Mouse (Mus musculus) midbrain, postnatal 0 days (tissue): ENCODE measurements around the gene Suclg1. TPM values are rescaled to one million over a fixed set of nuclear protein-coding genes. Genes with fewer than 3 reads are reported as not detected.
A peak's percentile ranks its signal among the peaks of the same experiment; 100 is the strongest.

ENCODE experiments used
- ATAC-seq: fragments of 200-750 bp; cut with Nextera tagmentation; 2 replicates; pipeline ENCODE4 v1.8.0; 2017; ENCODE audit warnings: moderate number of reproducible peaks, mild to moderate bottlenecking, moderate TSS enrichment, moderate library complexity; ENCODE audit not compliant: low FRiP score
- DNase-seq: peaks from one replicate; pipeline ENCODE4 v3.0.0-alpha.2; 2015; ENCODE audit warnings: low spot score
- H3K27ac ChIP-seq: fragments of 300-500 bp; sonication (generic); 2 replicates; pipeline ENCODE4 v1.5.1; 2014; ENCODE audit warnings: low read depth, mild to moderate bottlenecking, low read length, mixed read lengths
- H3K27me3 ChIP-seq: fragments of 300-500 bp; sonication (generic); 2 replicates; pipeline ENCODE4 v1.6.1; 2014; ENCODE audit warnings: low read length, control low read depth, mixed read lengths; ENCODE audit not compliant: insufficient read depth
- H3K36me3 ChIP-seq: fragments of 300-500 bp; sonication (generic); 2 replicates; pipeline ENCODE4 v1.6.1; 2014; ENCODE audit warnings: low read length, control low read depth, mixed read lengths; ENCODE audit not compliant: insufficient read depth
- H3K4me1 ChIP-seq: fragments of 300-500 bp; sonication (generic); 2 replicates; pipeline ENCODE4 v1.6.1; 2014; ENCODE audit warnings: mild to moderate bottlenecking, control low read depth, antibody characterized with exemption, low read length, mixed read lengths; ENCODE audit not compliant: insufficient read depth
- H3K4me2 ChIP-seq: fragments of 300-500 bp; sonication (generic); 2 replicates; pipeline ENCODE4 v1.6.1; 2014; ENCODE audit warnings: low read depth, mild to moderate bottlenecking, low read length, mixed read lengths; ENCODE audit not compliant: poor library complexity, severe bottlenecking
- H3K4me3 ChIP-seq: fragments of 300-500 bp; sonication (generic); 2 replicates; pipeline ENCODE4 v1.5.1; 2014; ENCODE audit warnings: low read depth, mild to moderate bottlenecking, low read length, moderate library complexity
- H3K9ac ChIP-seq: fragments of 300-500 bp; sonication (generic); replicated peaks from 2 replicates; pipeline ENCODE4 v1.6.1; 2014; ENCODE audit warnings: mild to moderate bottlenecking, low read length, moderate library complexity, mixed read lengths; ENCODE audit not compliant: poor library complexity, severe bottlenecking
- H3K9me3 ChIP-seq: fragments of 300-500 bp; sonication (generic); 2 replicates; pipeline ENCODE4 v1.6.1; 2016; ENCODE audit warnings: low read length, control low read depth
- CTCF ChIP-seq: IDR thresholded peaks from 2 replicates; pipeline ENCODE4 v1.5.1; 2016; ENCODE audit warnings: antibody characterized with exemption, mild to moderate bottlenecking
- WGBS: fragments of 180-500 bp; shearing (Covaris S2); extraction: QIAGEN DNeasy Blood & Tissue Kit; methylation state at CpG from one replicate; pipeline ENCODE4 v1.1.7; 2014; 5-methylcytosine and 5-hydroxymethylcytosine counted together
- polyA plus RNA-seq: library from polyadenylated mRNA; unstranded; fragments of >200 nt; fragmentation: Nextera tagmentation; extraction: Ambion mirVana; gene quantifications from 2 replicates; pipeline ENCODE4 v1.2.1, GENCODE M21; 2015
- total RNA-seq: library from RNA; depleted of rRNA; stranded (reverse); fragments of >200 nt; gene quantifications from 2 replicates; pipeline ENCODE4 v1.2.3, GENCODE M21; 2014

The Suclg1 gene
- total and polyA plus RNA-seq, 2 experiments from 2014 or later, result 39.1 to 123 TPM

- Histone ChIP-seq H3K4me1 (no peaks in the 10 kb centered on the region), H3K9me3 (no peaks in the 10 kb centered on the region), H3K27ac (no peak overlapping the region), H3K27me3 (no peaks in the 10 kb centered on the region), H3K9ac (no peak overlapping the region), H3K4me2 (no peak overlapping the region), H3K36me3 (no peaks in the 10 kb centered on the region), H3K4me3 (no peak overlapping the region)
- DNase-seq (no peak), ATAC-seq (no peak)
- WGBS, result 60% methylated on average over 4 of the region's 4 CpGs
- no peak for TF ChIP-seq CTCF
Observed at GRCm38 (mm10) chr6:73228408-73228807, 19.8 kb upstream of the Suclg1 start.

GRCm38 (mm10) chr6:73228881-73229280, 19.3 kb upstream of the Suclg1 start:
- TF ChIP-seq CTCF, result no peak
- 82% methylated on average over 3 of the region's 3 CpGs for WGBS
- Histone ChIP-seq H3K27ac (no peak overlapping the region), H3K36me3 (no peaks in the 10 kb centered on the region), H3K4me1 (no peaks in the 10 kb centered on the region), H3K27me3 (no peaks in the 10 kb centered on the region), H3K4me2 (no peak overlapping the region), H3K4me3 (no peak overlapping the region), H3K9ac (no peak overlapping the region), H3K9me3 (no peaks in the 10 kb centered on the region)
- ATAC-seq (no peak), DNase-seq (no peak)

GRCm38 (mm10) chr6:73232152-73232584, 16.0 kb upstream of the Suclg1 start:
- Histone ChIP-seq H3K36me3 (no peaks in the 10 kb centered on the region), H3K4me1 (no peaks in the 10 kb centered on the region), H3K4me3 (no peak overlapping the region), H3K9me3 (no peaks in the 10 kb centered on the region), H3K27me3 (no peaks in the 10 kb centered on the region), H3K27ac (no peak overlapping the region), H3K9ac (no peak overlapping the region), H3K4me2 (no peak overlapping the region)
- DNase-seq (no peak), ATAC-seq (no peak)
- no peak for TF ChIP-seq CTCF
- 90% methylated on average over 12 of the region's 12 CpGs for WGBS

- Histone ChIP-seq H3K9ac (no peak overlapping the region), H3K27me3 (no peaks in the 10 kb centered on the region), H3K4me2 (no peak overlapping the region), H3K4me3 (no peak overlapping the region), H3K27ac (no peak overlapping the region), H3K4me1 (no peaks in the 10 kb centered on the region), H3K36me3 (no peaks in the 10 kb centered on the region), H3K9me3 (no peaks in the 10 kb centered on the region)
- 91% methylated on average over 6 of the region's 6 CpGs for WGBS
- ATAC-seq (no peak), DNase-seq (no peak)
- TF ChIP-seq CTCF, result peak; percentile 41
Observed at GRCm38 (mm10) chr6:73233202-73233726, 14.9 kb upstream of the Suclg1 start.

GRCm38 (mm10) chr6:73234302-73234900, 13.8 kb upstream of the Suclg1 start:
- DNase-seq, result peak; percentile 21
- TF ChIP-seq CTCF, result no peak
- no peak overlapping the region for H3K27ac ChIP-seq

GRCm38 (mm10) chr6:73235650-73236049, 12.5 kb upstream of the Suclg1 start:
- Histone ChIP-seq H3K4me1 (no peaks in the 10 kb centered on the region), H3K4me2 (no peak overlapping the region), H3K27ac (no peak overlapping the region), H3K9ac (no peak overlapping the region), H3K27me3 (no peaks in the 10 kb centered on the region), H3K4me3 (no peak overlapping the region), H3K36me3 (no peaks in the 10 kb centered on the region), H3K9me3 (no peaks in the 10 kb centered on the region)
- no peak for TF ChIP-seq CTCF
- no peak for ATAC-seq
- WGBS, result 75% methylated on average over 3 of the region's 3 CpGs
- no peak for DNase-seq

More at GRCm38 (mm10) chr6:73234302-73234900, 13.8 kb upstream of the Suclg1 start:
- H3K4me1 ChIP-seq, result no peaks in the 10 kb centered on the region
- no peak overlapping the region for H3K4me3 ChIP-seq
- ATAC-seq, result no peak
- no peaks in the 10 kb centered on the region for H3K9me3 ChIP-seq
- WGBS, result 92% methylated on average over 6 of the region's 6 CpGs
- H3K27me3 ChIP-seq, result no peaks in the 10 kb centered on the region
- no peak overlapping the region for H3K9ac ChIP-seq
- H3K36me3 ChIP-seq, result no peaks in the 10 kb centered on the region
- no peak overlapping the region for H3K4me2 ChIP-seq
